Mouse (Mus musculus) stomach, embryonic 15.5 days (tissue): Measurements from ENCODE around the gene Pidd1. TPM values are rescaled to one million over a fixed set of nuclear protein-coding genes. Genes with fewer than 3 reads are reported as not detected.

Experiments
- ATAC-seq: fragments of 200-750 bp; cut with Nextera tagmentation; 2 replicates; pipeline ENCODE4 v1.8.0; 2017; ENCODE audit warnings: low read depth, moderate number of reproducible peaks, moderate TSS enrichment; ENCODE audit not compliant: insufficient read depth, low FRiP score
- H3K27ac ChIP-seq: fragments of 300-500 bp; sonication (generic); 2 replicates; pipeline ENCODE4 v1.5.1; 2015; ENCODE audit warnings: mild to moderate bottlenecking, inconsistent platforms
- H3K27me3 ChIP-seq: fragments of 300-500 bp; sonication (generic); replicated peaks from 2 replicates; pipeline ENCODE4 v1.6.1; 2015; ENCODE audit warnings: inconsistent platforms
- H3K36me3 ChIP-seq: fragments of 300-500 bp; sonication (generic); 2 replicates; pipeline ENCODE4 v1.6.1; 2015; ENCODE audit warnings: inconsistent platforms
- H3K4me1 ChIP-seq: fragments of 300-500 bp; sonication (generic); 2 replicates; pipeline ENCODE4 v1.6.1; 2015; ENCODE audit warnings: inconsistent platforms
- H3K4me2 ChIP-seq: fragments of 300-500 bp; sonication (generic); 2 replicates; pipeline ENCODE4 v1.6.1; 2015; ENCODE audit warnings: mild to moderate bottlenecking, inconsistent platforms
- H3K4me3 ChIP-seq: fragments of 300-500 bp; sonication (generic); replicated peaks from 2 replicates; pipeline ENCODE4 v1.5.1; 2015; ENCODE audit warnings: inconsistent platforms
- H3K9ac ChIP-seq: fragments of 300-500 bp; sonication (generic); 2 replicates; pipeline ENCODE4 v1.6.1; 2015; ENCODE audit warnings: inconsistent platforms
- H3K9me3 ChIP-seq: fragments of 300-500 bp; sonication (generic); 2 replicates; pipeline ENCODE4 v1.6.1; 2016; ENCODE audit warnings: inconsistent platforms
- WGBS: fragments of 180-500 bp; shearing (Covaris S2); methylation state at CpG from one replicate; pipeline ENCODE4 v1.1.7; 2015; 5-methylcytosine and 5-hydroxymethylcytosine counted together
- polyA plus RNA-seq: library from polyadenylated mRNA; unstranded; fragments of >200 nt; fragmentation: Nextera tagmentation; extraction: Ambion mirVana; gene quantifications from 2 replicates; pipeline ENCODE4 v1.2.1, GENCODE M21; 2015

Gene Pidd1
- polyA plus RNA-seq, 1 experiment from 2014 or later = 8.5 TPM

GRCm38 (mm10) chr7:141432186-141432611, 11.6 kb downstream of the Pidd1 start:
- Histone ChIP-seq H3K4me1 (peaks cover 54% of the 10 kb centered on the region), H3K36me3 (peaks cover 9% of the 10 kb centered on the region), H3K4me2 (no peak overlapping the region), H3K27ac (no peak overlapping the region), H3K9ac (no peak overlapping the region), H3K9me3 (no peaks in the 10 kb centered on the region), H3K27me3 (no peaks in the 10 kb centered on the region), H3K4me3 (no peak overlapping the region)
- WGBS = 80% methylated on average over 8 of the region's 8 CpGs
- no peak for ATAC-seq

GRCm38 (mm10) chr7:141431434-141432185, 12.2 kb downstream of the Pidd1 start:
- ATAC-seq = no peak
- no peak overlapping the region for H3K9ac ChIP-seq
- WGBS = 93% methylated on average over 19 of the region's 19 CpGs
- H3K4me2 ChIP-seq = no peak overlapping the region
- H3K27ac ChIP-seq = no peak overlapping the region
- no peaks in the 10 kb centered on the region for H3K27me3 ChIP-seq
- peaks cover 9% of the 10 kb centered on the region for H3K36me3 ChIP-seq
- H3K9me3 ChIP-seq = no peaks in the 10 kb centered on the region
- peaks cover 50% of the 10 kb centered on the region for H3K4me1 ChIP-seq
- H3K4me3 ChIP-seq = no peak overlapping the region

- no peak for ATAC-seq
- H3K9ac ChIP-seq = no peak overlapping the region
- H3K4me2 ChIP-seq = no peak overlapping the region
- H3K9me3 ChIP-seq = no peaks in the 10 kb centered on the region
- H3K4me3 ChIP-seq = no peak overlapping the region
- H3K4me1 ChIP-seq = peaks cover 41% of the 10 kb centered on the region
- WGBS = 91% methylated on average over 9 of the region's 9 CpGs
- no peak overlapping the region for H3K27ac ChIP-seq
- H3K36me3 ChIP-seq = peaks cover 9% of the 10 kb centered on the region
- no peaks in the 10 kb centered on the region for H3K27me3 ChIP-seq
Observed at GRCm38 (mm10) chr7:141430585-141431240, 13.1 kb downstream of the Pidd1 start.

GRCm38 (mm10) chr7:141429840-141430584, 13.8 kb downstream of the Pidd1 start:
- Histone ChIP-seq H3K4me2 (peak overlapping the region; percentile 34), H3K9me3 (no peaks in the 10 kb centered on the region), H3K27me3 (no peaks in the 10 kb centered on the region), H3K36me3 (peaks cover 9% of the 10 kb centered on the region), H3K4me1 (peaks cover 35% of the 10 kb centered on the region), H3K4me3 (no peak overlapping the region), H3K27ac (no peak overlapping the region), H3K9ac (no peak overlapping the region)
- no peak for ATAC-seq
- 53% methylated on average over 9 of the region's 9 CpGs for WGBS

GRCm38 (mm10) chr7:141429310-141429709, 14.5 kb downstream of the Pidd1 start, which contains the start of gene Cend1:
Gene Cend1 (minus strand): TSS chr7:141429491.
- Histone ChIP-seq H3K27me3 (no peaks in the 10 kb centered on the region), H3K4me3 (0 out of 2 replicates have a peak within 1 kb of the TSS, but pooled peaks have one; percentile 12), H3K9me3 (no peaks in the 10 kb centered on the region), H3K9ac (no peak within 1 kb of the TSS), H3K4me1 (peaks cover 28% of the 10 kb centered on the region), H3K4me2 (peak within 1 kb of the TSS; percentile 34), H3K36me3 (peaks cover 9% of the 10 kb centered on the region), H3K27ac (no peak within 1 kb of the TSS)
- peak; percentile 70 for ATAC-seq
- 4% methylated on average over 19 of the region's 19 CpGs for WGBS

GRCm38 (mm10) chr7:141428701-141429100, 15.1 kb downstream of the Pidd1 start:
- no peaks in the 10 kb centered on the region for H3K9me3 ChIP-seq
- no peaks in the 10 kb centered on the region for H3K27me3 ChIP-seq
- no peak overlapping the region; the same call in 1 of the 2 replicates for H3K4me2 ChIP-seq
- no peak overlapping the region for H3K27ac ChIP-seq
- ATAC-seq = no peak
- peaks cover 22% of the 10 kb centered on the region for H3K4me1 ChIP-seq
- WGBS = 39% methylated on average over 5 of the region's 5 CpGs
- H3K9ac ChIP-seq = no peak overlapping the region
- H3K4me3 ChIP-seq = no peak overlapping the region
- H3K36me3 ChIP-seq = peaks cover 9% of the 10 kb centered on the region

- Histone ChIP-seq H3K36me3 (peaks cover 9% of the 10 kb centered on the region), H3K4me3 (no peak overlapping the region), H3K9ac (no peak overlapping the region), H3K4me1 (peaks cover 17% of the 10 kb centered on the region), H3K27me3 (no peaks in the 10 kb centered on the region), H3K27ac (no peak overlapping the region), H3K4me2 (no peak overlapping the region), H3K9me3 (no peaks in the 10 kb centered on the region)
- no peak for ATAC-seq
- WGBS = 77% methylated on average over 12 of the region's 12 CpGs
Observed at GRCm38 (mm10) chr7:141426948-141427730, 16.7 kb downstream of the Pidd1 start.

GRCm38 (mm10) chr7:141423811-141424210, 20.0 kb downstream of the Pidd1 start:
- H3K27ac ChIP-seq = no peak overlapping the region
- H3K36me3 ChIP-seq = no peaks in the 10 kb centered on the region
- H3K4me3 ChIP-seq = no peak overlapping the region
- H3K9ac ChIP-seq = no peak overlapping the region
- no peaks in the 10 kb centered on the region for H3K27me3 ChIP-seq
- 72% methylated on average over 4 of the region's 4 CpGs for WGBS
- no peak overlapping the region for H3K4me2 ChIP-seq
- H3K9me3 ChIP-seq = no peaks in the 10 kb centered on the region
- 0 out of 2 replicates have a peak, but pooled peaks cover under 1% of the 10 kb centered on the region for H3K4me1 ChIP-seq
- ATAC-seq = no peak

GRCm38 (mm10) chr7:141420030-141420702, 23.7 kb downstream of the Pidd1 start:
- 71% methylated on average over 9 of the region's 9 CpGs for WGBS
- Histone ChIP-seq H3K4me3 (no peak overlapping the region), H3K9me3 (no peaks in the 10 kb centered on the region), H3K4me1 (no peaks in the 10 kb centered on the region), H3K4me2 (no peak overlapping the region), H3K27ac (no peak overlapping the region), H3K36me3 (no peaks in the 10 kb centered on the region), H3K9ac (no peak overlapping the region), H3K27me3 (no peaks in the 10 kb centered on the region)
- no peak for ATAC-seq

GRCm38 (mm10) chr7:141418970-141419369, 24.9 kb downstream of the Pidd1 start:
- H3K27me3 ChIP-seq = no peaks in the 10 kb centered on the region
- H3K4me1 ChIP-seq = 0 out of 2 replicates have a peak, but pooled peaks cover 5% of the 10 kb centered on the region
- H3K4me3 ChIP-seq = no peak overlapping the region
- WGBS = 58% methylated on average over 7 of the region's 7 CpGs
- no peak overlapping the region for H3K4me2 ChIP-seq
- H3K9me3 ChIP-seq = no peaks in the 10 kb centered on the region
- H3K9ac ChIP-seq = no peak overlapping the region
- no peak overlapping the region for H3K27ac ChIP-seq
- no peaks in the 10 kb centered on the region for H3K36me3 ChIP-seq
- no peak for ATAC-seq
